Mouse (Mus musculus) heart, embryonic 10.5 days (tissue): ENCODE measurements at regions not wholly inside any gene's neighbourhood (a gene's known extent, or its start where the extent isn't known, plus 50 kb on each side); places are given as distances from the start of the nearest gene placed in this dataset.

Source experiments
- DNase-seq: peaks from one replicate; pipeline ENCODE4 v3.0.0-alpha.2; 2017; ENCODE audit warnings: low spot score
- H3K27ac ChIP-seq: fragments of 300-500 bp; sonication (generic); 2 replicates; pipeline ENCODE4 v1.5.1; 2016; ENCODE audit warnings: mild to moderate bottlenecking
- H3K27me3 ChIP-seq: fragments of 300-500 bp; sonication (generic); 2 replicates; pipeline ENCODE4 v1.6.1; 2016; ENCODE audit warnings: mild to moderate bottlenecking; ENCODE audit not compliant: poor library complexity, insufficient read depth, severe bottlenecking
- H3K36me3 ChIP-seq: fragments of 300-500 bp; sonication (generic); 2 replicates; pipeline ENCODE4 v1.6.1; 2016; ENCODE audit warnings: mild to moderate bottlenecking, moderate library complexity
- H3K4me1 ChIP-seq: fragments of 300-500 bp; sonication (generic); 2 replicates; pipeline ENCODE4 v1.6.1; 2016; ENCODE audit warnings: mild to moderate bottlenecking
- H3K4me3 ChIP-seq: fragments of 300-500 bp; sonication (generic); 2 replicates; pipeline ENCODE4 v1.5.1; 2016; ENCODE audit warnings: mild to moderate bottlenecking, moderate library complexity
- H3K9me3 ChIP-seq: fragments of 300-500 bp; sonication (generic); 2 replicates; pipeline ENCODE4 v1.6.1; 2016; ENCODE audit warnings: mild to moderate bottlenecking, moderate library complexity
- WGBS: fragments of 180-500 bp; shearing (Covaris S2); methylation state at CpG from one replicate; pipeline ENCODE4 v1.1.7; 2016; 5-methylcytosine and 5-hydroxymethylcytosine counted together

DNA sequence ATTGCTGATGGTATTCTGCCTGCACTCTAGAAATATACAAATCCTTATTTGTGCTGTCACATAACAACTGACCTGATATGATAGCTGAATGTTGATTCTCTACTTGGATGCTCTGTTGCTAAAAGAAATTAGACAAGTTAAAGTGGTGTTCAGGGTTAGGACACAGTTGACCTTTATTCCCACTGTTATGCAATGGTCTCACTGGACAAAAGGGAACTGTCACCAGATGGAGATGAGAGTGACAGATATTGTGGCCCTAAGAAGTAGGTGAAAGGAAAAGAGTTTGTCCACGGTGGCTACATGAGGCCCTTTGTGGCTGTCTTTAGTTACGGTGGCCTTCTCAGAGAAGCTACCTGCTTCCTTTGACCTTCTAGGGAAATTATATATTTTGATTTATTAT, 247.9 kb upstream of the Prdm1 start:
- H3K4me1 ChIP-seq: peaks cover 4% of the 10 kb centered on the region
- no peak for DNase-seq
- no peaks in the 10 kb centered on the region for H3K36me3 ChIP-seq
- H3K27ac ChIP-seq: no peak overlapping the region
- no peak overlapping the region for H3K4me3 ChIP-seq
- H3K9me3 ChIP-seq: no peaks in the 10 kb centered on the region
- WGBS: 83% methylated on average over 2 of the region's 2 CpGs
- no peaks in the 10 kb centered on the region for H3K27me3 ChIP-seq

GRCm38 (mm10) chr10:44765527-44765926, 237.2 kb upstream of the Prdm1 start:
- DNase-seq: no peak
- 78% methylated on average over 3 of the region's 3 CpGs for WGBS
- Histone ChIP-seq H3K36me3 (no peaks in the 10 kb centered on the region), H3K27ac (no peak overlapping the region), H3K4me1 (no peaks in the 10 kb centered on the region), H3K27me3 (no peaks in the 10 kb centered on the region), H3K9me3 (no peaks in the 10 kb centered on the region), H3K4me3 (no peak overlapping the region)

DNA sequence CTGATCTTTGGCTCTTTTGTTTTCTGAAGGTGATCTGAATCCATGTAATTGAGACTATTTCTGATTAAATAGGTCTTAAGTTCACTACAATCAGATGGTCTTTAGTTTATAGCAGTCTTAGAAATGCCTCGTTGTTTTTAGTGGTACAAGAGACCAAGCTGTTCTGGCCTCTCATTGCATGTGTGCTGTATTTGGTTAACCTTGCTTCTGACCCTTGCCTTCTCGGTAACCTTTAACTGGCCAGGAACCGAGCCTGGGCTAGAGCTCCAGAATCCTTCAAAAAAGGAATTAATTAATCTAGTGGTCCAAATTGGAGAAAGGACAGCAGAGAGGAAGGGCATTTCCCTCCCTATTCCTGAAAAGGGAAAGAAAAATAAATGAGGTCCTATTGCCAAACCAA, 234.8 kb upstream of the Prdm1 start:
- DNase-seq: no peak
- no peak overlapping the region for H3K4me3 ChIP-seq
- no peaks in the 10 kb centered on the region for H3K9me3 ChIP-seq
- no peak overlapping the region for H3K27ac ChIP-seq
- H3K27me3 ChIP-seq: peaks cover 2% of the 10 kb centered on the region; the same call in 1 of the 2 replicates
- 55% methylated on average over 3 of the region's 3 CpGs for WGBS
- H3K36me3 ChIP-seq: no peaks in the 10 kb centered on the region
- no peaks in the 10 kb centered on the region for H3K4me1 ChIP-seq

DNA sequence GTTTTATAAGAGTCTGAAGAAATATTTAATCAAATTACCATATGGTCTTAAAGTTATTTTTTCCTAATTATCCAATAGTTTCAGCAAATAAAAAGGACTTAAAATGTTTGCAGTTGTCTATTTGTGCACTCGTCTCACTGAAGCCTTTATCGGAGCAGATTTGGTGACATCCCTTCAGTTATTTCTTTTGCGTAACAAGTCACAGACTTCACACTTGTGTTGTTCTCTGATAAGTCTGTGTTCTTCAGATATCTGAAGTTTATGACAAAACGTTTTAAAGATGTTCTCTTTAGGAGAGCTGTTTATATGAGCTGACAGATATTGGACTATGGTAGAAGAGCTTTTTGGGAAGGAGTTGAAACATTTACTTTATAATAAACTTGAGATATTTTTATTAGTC, 233.8 kb upstream of the Prdm1 start:
- Histone ChIP-seq H3K36me3 (no peaks in the 10 kb centered on the region), H3K4me3 (no peak overlapping the region), H3K9me3 (no peaks in the 10 kb centered on the region), H3K4me1 (no peaks in the 10 kb centered on the region), H3K27me3 (peaks cover 13% of the 10 kb centered on the region; the same call in 1 of the 2 replicates), H3K27ac (no peak overlapping the region)
- DNase-seq: no peak
- 65% methylated on average over 4 of the region's 4 CpGs for WGBS

DNA sequence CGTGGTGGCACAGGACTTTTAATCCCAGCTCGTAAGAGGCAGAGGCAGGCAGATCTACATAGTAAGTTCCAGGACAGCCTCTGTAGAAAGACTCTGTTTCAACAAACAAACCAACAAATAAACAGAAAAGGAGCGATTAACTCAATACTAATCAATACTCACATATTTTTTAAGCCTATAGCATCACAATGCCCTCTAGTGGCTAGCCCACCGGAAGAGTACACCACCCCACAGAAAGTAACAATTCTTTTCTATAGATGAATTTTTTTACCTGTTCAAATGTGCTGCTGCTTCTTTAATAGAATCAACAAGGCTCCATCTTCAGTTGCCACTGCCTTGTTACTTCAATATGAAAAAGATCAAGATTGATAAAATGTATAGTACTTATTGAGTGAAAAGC, 233.0 kb upstream of the Prdm1 start:
- Histone ChIP-seq H3K4me3 (no peak overlapping the region), H3K27ac (no peak overlapping the region), H3K27me3 (peaks cover 20% of the 10 kb centered on the region; the same call in 1 of the 2 replicates), H3K36me3 (no peaks in the 10 kb centered on the region), H3K9me3 (no peaks in the 10 kb centered on the region), H3K4me1 (no peaks in the 10 kb centered on the region)
- WGBS: 73% methylated on average over 4 of the region's 4 CpGs
- DNase-seq: no peak

GRCm38 (mm10) chr10:44755355-44755957, 227.2 kb upstream of the Prdm1 start:
- H3K4me1 ChIP-seq: no peaks in the 10 kb centered on the region
- H3K27ac ChIP-seq: no peak overlapping the region
- H3K27me3 ChIP-seq: peaks cover 38% of the 10 kb centered on the region; the same call in 1 of the 2 replicates
- 55% methylated on average over 6 of the region's 6 CpGs for WGBS
- no peak overlapping the region for H3K4me3 ChIP-seq
- DNase-seq: no peak
- no peaks in the 10 kb centered on the region for H3K9me3 ChIP-seq
- no peaks in the 10 kb centered on the region for H3K36me3 ChIP-seq

GRCm38 (mm10) chr10:44754930-44755329, 226.6 kb upstream of the Prdm1 start:
- no peak overlapping the region for H3K27ac ChIP-seq
- H3K9me3 ChIP-seq: no peaks in the 10 kb centered on the region
- H3K4me1 ChIP-seq: no peaks in the 10 kb centered on the region
- no peak for DNase-seq
- H3K4me3 ChIP-seq: no peak overlapping the region
- H3K27me3 ChIP-seq: peaks cover 38% of the 10 kb centered on the region; the same call in 1 of the 2 replicates
- H3K36me3 ChIP-seq: no peaks in the 10 kb centered on the region
- 70% methylated on average over 4 of the region's 4 CpGs for WGBS

DNA sequence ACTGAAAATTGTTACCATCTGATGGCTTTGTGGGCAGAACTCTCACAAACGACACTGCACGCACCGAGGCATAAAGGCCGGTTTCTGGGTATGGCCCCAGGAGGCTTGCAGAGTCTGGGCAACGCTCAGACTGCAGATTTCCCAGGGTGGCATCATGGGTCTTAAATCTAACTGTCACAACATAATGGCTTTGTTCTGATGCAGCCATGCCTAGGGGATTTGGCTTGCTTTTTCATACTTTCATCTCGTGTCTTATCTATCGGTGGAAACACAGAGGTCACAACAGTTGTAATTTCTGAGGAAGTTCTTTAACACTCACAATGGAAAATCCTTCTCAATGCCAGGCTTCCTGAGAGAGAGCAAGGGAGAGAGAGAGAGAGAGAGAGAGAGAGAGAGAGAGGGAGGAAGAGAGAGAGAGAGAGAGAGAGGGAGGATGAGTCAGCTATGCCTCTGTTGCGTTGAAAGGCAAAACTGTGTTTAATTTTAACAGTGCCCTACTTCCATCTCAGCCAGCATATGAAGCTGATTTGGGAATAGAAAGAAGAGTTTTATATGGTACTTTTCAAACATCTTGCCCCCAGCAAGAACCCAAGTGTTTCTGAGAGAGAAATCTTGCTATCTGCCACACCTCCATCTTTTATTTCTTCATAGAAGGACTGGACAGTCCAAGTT, 224.6 kb upstream of the Prdm1 start:
- 79% methylated on average over 8 of the region's 8 CpGs for WGBS

GRCm38 (mm10) chr10:44751061-44751460, 222.8 kb upstream of the Prdm1 start:
- Histone ChIP-seq H3K4me1 (no peaks in the 10 kb centered on the region), H3K4me3 (no peak overlapping the region), H3K9me3 (no peaks in the 10 kb centered on the region), H3K27ac (no peak overlapping the region), H3K36me3 (no peaks in the 10 kb centered on the region), H3K27me3 (peaks cover 16% of the 10 kb centered on the region; the same call in 1 of the 2 replicates)
- 81% methylated on average over 6 of the region's 6 CpGs for WGBS
- no peak for DNase-seq

More for the DNA sequence above, 224.6 kb upstream of the Prdm1 start:
- Histone ChIP-seq H3K36me3 (no peaks in the 10 kb centered on the region), H3K4me3 (no peak overlapping the region), H3K27ac (no peak overlapping the region), H3K4me1 (no peaks in the 10 kb centered on the region), H3K27me3 (peaks cover 33% of the 10 kb centered on the region; the same call in 1 of the 2 replicates), H3K9me3 (no peaks in the 10 kb centered on the region)
- DNase-seq: no peak

DNA sequence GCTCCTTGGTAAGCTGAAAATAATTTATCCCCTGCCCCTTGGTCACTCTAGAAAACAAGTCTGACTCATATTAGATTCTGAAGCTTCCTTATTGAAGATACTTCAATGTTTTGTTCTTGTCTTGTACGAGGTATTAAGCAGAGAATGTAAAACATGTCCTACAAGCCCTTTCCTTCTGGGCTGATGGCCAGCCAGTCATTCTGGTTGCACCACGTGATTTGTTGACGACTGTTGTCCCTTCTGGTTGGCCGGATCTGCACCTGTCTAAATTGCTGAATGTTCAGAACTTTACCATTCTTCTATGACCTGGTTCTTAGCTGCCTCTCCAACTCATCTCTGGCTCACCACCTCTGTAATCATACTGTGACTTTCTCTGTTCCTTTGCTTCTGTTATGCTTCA, 220.9 kb upstream of the Prdm1 start:
- no peak for DNase-seq

DNA sequence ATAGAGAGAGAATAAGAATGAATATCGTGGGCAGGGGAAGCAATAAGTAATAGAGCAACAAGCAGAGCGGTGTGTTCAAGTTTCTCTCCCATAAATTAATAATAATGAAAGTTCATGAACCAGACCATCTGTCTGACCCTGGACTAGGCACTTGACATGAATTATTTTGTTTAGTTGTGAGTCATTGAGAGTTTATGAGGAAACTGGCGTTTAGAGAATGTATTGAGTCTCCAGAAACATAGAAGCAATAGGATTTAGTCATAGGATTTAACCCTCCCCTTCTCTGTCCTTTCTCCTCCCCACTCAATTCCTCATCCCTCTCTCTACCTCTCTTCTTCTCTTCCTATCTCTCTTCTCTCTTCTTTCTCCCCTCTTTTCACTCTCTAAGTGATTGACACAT, 219.1 kb upstream of the Prdm1 start:
- DNase-seq: no peak
- H3K36me3 ChIP-seq: no peaks in the 10 kb centered on the region
- H3K4me3 ChIP-seq: no peak overlapping the region
- H3K27ac ChIP-seq: no peak overlapping the region
- no peaks in the 10 kb centered on the region for H3K9me3 ChIP-seq
- H3K27me3 ChIP-seq: peaks cover 8% of the 10 kb centered on the region; the same call in 1 of the 2 replicates
- H3K4me1 ChIP-seq: no peaks in the 10 kb centered on the region
- WGBS: 84% methylated on average over 3 of the region's 3 CpGs

More for the DNA sequence above, 220.9 kb upstream of the Prdm1 start:
- peaks cover 16% of the 10 kb centered on the region; the same call in 1 of the 2 replicates for H3K27me3 ChIP-seq
- no peaks in the 10 kb centered on the region for H3K36me3 ChIP-seq
- no peak overlapping the region for H3K27ac ChIP-seq
- 73% methylated on average over 4 of the region's 4 CpGs for WGBS
- H3K4me1 ChIP-seq: no peaks in the 10 kb centered on the region
- no peaks in the 10 kb centered on the region for H3K9me3 ChIP-seq
- H3K4me3 ChIP-seq: no peak overlapping the region

GRCm38 (mm10) chr10:44744221-44744620, 215.9 kb upstream of the Prdm1 start:
- H3K4me3 ChIP-seq: no peak overlapping the region
- H3K27me3 ChIP-seq: no peaks in the 10 kb centered on the region
- no peaks in the 10 kb centered on the region for H3K9me3 ChIP-seq
- H3K36me3 ChIP-seq: no peaks in the 10 kb centered on the region
- 83% methylated on average over 2 of the region's 2 CpGs for whole genome bisulfite sequencing
- no peak overlapping the region for H3K27ac ChIP-seq
- no peak for DNase-seq
- H3K4me1 ChIP-seq: no peaks in the 10 kb centered on the region

DNA sequence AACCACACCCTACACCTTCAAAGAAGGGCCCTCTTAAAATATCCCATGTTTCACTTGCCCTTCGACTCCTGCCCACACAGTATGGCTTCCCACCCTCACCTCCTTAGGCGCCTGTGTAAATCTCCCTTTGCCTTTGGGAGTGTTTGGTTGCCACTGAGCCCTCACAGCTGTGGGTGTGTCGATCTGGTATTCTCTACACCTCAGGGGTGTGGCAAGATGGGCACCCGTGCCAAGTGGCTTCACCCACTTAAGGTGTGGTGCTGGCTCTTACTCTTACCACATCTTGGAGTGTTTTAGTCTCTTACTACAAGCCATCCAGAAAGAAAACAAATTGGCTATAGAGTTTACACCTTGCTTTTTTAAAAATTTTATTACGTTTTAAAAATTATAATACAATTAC, 205.3 kb upstream of the Prdm1 start:
- no peak for DNase-seq
- no peaks in the 10 kb centered on the region for H3K4me1 ChIP-seq
- no peak overlapping the region for H3K27ac ChIP-seq
- H3K36me3 ChIP-seq: no peaks in the 10 kb centered on the region
- no peak overlapping the region for H3K4me3 ChIP-seq
- H3K9me3 ChIP-seq: no peaks in the 10 kb centered on the region
- WGBS: 86% methylated on average over 5 of the region's 5 CpGs
- H3K27me3 ChIP-seq: 0 out of 2 replicates have a peak, but pooled peaks cover 5% of the 10 kb centered on the region
